Mouse (Mus musculus) liver, embryonic 13.5 days (tissue): Measurements from ENCODE around the gene Usp43. TPM values are rescaled to one million over a fixed set of nuclear protein-coding genes. Genes with fewer than 3 reads are reported as not detected.

Experiments
- ATAC-seq: fragments of 200-750 bp; cut with Nextera tagmentation; 2 replicates; pipeline ENCODE4 v1.8.0; 2017; ENCODE audit warnings: low read depth, mild to moderate bottlenecking, moderate number of reproducible peaks, moderate library complexity
- DNase-seq: peaks from one replicate; pipeline ENCODE4 v3.0.0; 2022
- H3K27ac ChIP-seq: fragments of 300-500 bp; sonication (generic); 2 replicates; pipeline ENCODE4 v1.5.1; 2015; ENCODE audit warnings: moderate library complexity, mild to moderate bottlenecking, inconsistent platforms
- H3K27me3 ChIP-seq: fragments of 300-500 bp; sonication (generic); 2 replicates; pipeline ENCODE4 v1.6.1; 2015; ENCODE audit warnings: mild to moderate bottlenecking, inconsistent platforms
- H3K36me3 ChIP-seq: fragments of 300-500 bp; sonication (generic); 2 replicates; pipeline ENCODE4 v1.6.1; 2015; ENCODE audit warnings: mild to moderate bottlenecking, inconsistent platforms
- H3K4me1 ChIP-seq: fragments of 300-500 bp; sonication (generic); replicated peaks from 2 replicates; pipeline ENCODE4 v1.6.1; 2015; ENCODE audit warnings: inconsistent platforms
- H3K4me2 ChIP-seq: fragments of 300-500 bp; sonication (generic); 2 replicates; pipeline ENCODE4 v1.6.1; 2015; ENCODE audit warnings: inconsistent platforms, mild to moderate bottlenecking, moderate library complexity
- H3K4me3 ChIP-seq: fragments of 300-500 bp; sonication (generic); replicated peaks from 2 replicates; pipeline ENCODE4 v1.5.1; 2015; ENCODE audit warnings: mild to moderate bottlenecking, inconsistent platforms
- H3K9ac ChIP-seq: fragments of 300-500 bp; sonication (generic); 2 replicates; pipeline ENCODE4 v1.6.1; 2015; ENCODE audit warnings: mild to moderate bottlenecking, inconsistent platforms
- H3K9me3 ChIP-seq: fragments of 300-500 bp; sonication (generic); replicated peaks from 2 replicates; pipeline ENCODE4 v1.6.1; 2016; ENCODE audit warnings: inconsistent platforms
- WGBS: fragments of 180-500 bp; shearing (Covaris S2); methylation state at CpG from one replicate; pipeline ENCODE4 v1.1.7; 2015; ENCODE audit not compliant: insufficient replicate concordance; 5-methylcytosine and 5-hydroxymethylcytosine counted together
- polyA plus RNA-seq: library from polyadenylated mRNA; unstranded; fragments of >200 nt; fragmentation: Nextera tagmentation; extraction: Ambion mirVana; gene quantifications from 2 replicates; pipeline ENCODE4 v1.2.1, GENCODE M21; 2015

The Usp43 gene
- polyA plus RNA-seq, 1 experiment from 2014 or later = not detected

GRCm38 (mm10) chr11:67839810-67840209 lies 82.1 kb downstream of the Usp43 start:
- no peaks in the 10 kb centered on the region for H3K4me1 ChIP-seq
- H3K27ac ChIP-seq = no peak overlapping the region
- no peaks in the 10 kb centered on the region for H3K27me3 ChIP-seq
- no peak overlapping the region for H3K9ac ChIP-seq
- no peak overlapping the region for H3K4me2 ChIP-seq
- no peak for ATAC-seq
- H3K4me3 ChIP-seq = no peak overlapping the region
- H3K36me3 ChIP-seq = no peaks in the 10 kb centered on the region
- DNase-seq = no peak
- 35% methylated on average over 1 of the region's 1 CpGs for WGBS
- no peaks in the 10 kb centered on the region for H3K9me3 ChIP-seq

GRCm38 (mm10) chr11:67835408-67836078 lies 86.4 kb downstream of the Usp43 start:
- DNase-seq (no peak), ATAC-seq (no peak)
- H3K9me3 ChIP-seq = no peaks in the 10 kb centered on the region
- H3K36me3 ChIP-seq = no peaks in the 10 kb centered on the region
- H3K4me1 ChIP-seq = no peaks in the 10 kb centered on the region
- H3K4me3 ChIP-seq = no peak overlapping the region
- H3K27me3 ChIP-seq = no peaks in the 10 kb centered on the region
- WGBS = 81% methylated on average over 10 of the region's 10 CpGs
- H3K27ac ChIP-seq = no peak overlapping the region
- no peak overlapping the region for H3K4me2 ChIP-seq
- H3K9ac ChIP-seq = no peak overlapping the region

GRCm38 (mm10) chr11:67831820-67832219 lies 90.1 kb downstream of the Usp43 start:
- Histone ChIP-seq H3K4me3 (no peak overlapping the region), H3K27ac (no peak overlapping the region), H3K9me3 (no peaks in the 10 kb centered on the region), H3K4me2 (no peak overlapping the region), H3K9ac (no peak overlapping the region), H3K27me3 (no peaks in the 10 kb centered on the region), H3K4me1 (no peaks in the 10 kb centered on the region), H3K36me3 (no peaks in the 10 kb centered on the region)
- ATAC-seq (no peak), DNase-seq (no peak)
- WGBS = 48% methylated on average over 5 of the region's 5 CpGs

GRCm38 (mm10) chr11:67829530-67829929 lies 92.4 kb downstream of the Usp43 start:
- Histone ChIP-seq H3K4me1 (no peaks in the 10 kb centered on the region), H3K4me3 (no peak overlapping the region), H3K27me3 (no peaks in the 10 kb centered on the region), H3K4me2 (no peak overlapping the region), H3K9ac (no peak overlapping the region), H3K36me3 (no peaks in the 10 kb centered on the region), H3K27ac (no peak overlapping the region), H3K9me3 (no peaks in the 10 kb centered on the region)
- no peak for DNase-seq
- ATAC-seq = no peak
- WGBS = 37% methylated on average over 6 of the region's 6 CpGs

GRCm38 (mm10) chr11:67828360-67829059 lies 93.4 kb downstream of the Usp43 start:
- H3K4me2 ChIP-seq = no peak overlapping the region
- H3K27ac ChIP-seq = no peak overlapping the region
- 43% methylated on average over 12 of the region's 12 CpGs for WGBS
- H3K4me1 ChIP-seq = no peaks in the 10 kb centered on the region
- ATAC-seq (no peak), DNase-seq (no peak)
- no peak overlapping the region for H3K4me3 ChIP-seq
- no peaks in the 10 kb centered on the region for H3K27me3 ChIP-seq
- no peaks in the 10 kb centered on the region for H3K9me3 ChIP-seq
- no peak overlapping the region for H3K9ac ChIP-seq
- no peaks in the 10 kb centered on the region for H3K36me3 ChIP-seq

- no peaks in the 10 kb centered on the region for H3K9me3 ChIP-seq
- H3K4me2 ChIP-seq = no peak overlapping the region
- H3K27me3 ChIP-seq = no peaks in the 10 kb centered on the region
- DNase-seq (no peak), ATAC-seq (no peak)
- H3K27ac ChIP-seq = no peak overlapping the region
- no peaks in the 10 kb centered on the region for H3K4me1 ChIP-seq
- no peak overlapping the region for H3K9ac ChIP-seq
- WGBS = 67% methylated on average over 6 of the region's 6 CpGs
- H3K4me3 ChIP-seq = no peak overlapping the region
- H3K36me3 ChIP-seq = no peaks in the 10 kb centered on the region
Observed at GRCm38 (mm10) chr11:67821560-67821959, 100.4 kb downstream of the Usp43 start.

GRCm38 (mm10) chr11:67820221-67820620 lies 101.7 kb downstream of the Usp43 start:
- H3K4me3 ChIP-seq = no peak overlapping the region
- no peak overlapping the region for H3K4me2 ChIP-seq
- H3K27me3 ChIP-seq = no peaks in the 10 kb centered on the region
- no peaks in the 10 kb centered on the region for H3K36me3 ChIP-seq
- no peaks in the 10 kb centered on the region for H3K4me1 ChIP-seq
- ATAC-seq (no peak), DNase-seq (no peak)
- 21% methylated on average over 4 of the region's 4 CpGs for WGBS
- no peak overlapping the region for H3K9ac ChIP-seq
- no peaks in the 10 kb centered on the region for H3K9me3 ChIP-seq
- no peak overlapping the region for H3K27ac ChIP-seq

GRCm38 (mm10) chr11:67819604-67820003 lies 102.3 kb downstream of the Usp43 start:
- DNase-seq (no peak), ATAC-seq (no peak)
- Histone ChIP-seq H3K4me3 (no peak overlapping the region), H3K27me3 (no peaks in the 10 kb centered on the region), H3K4me2 (no peak overlapping the region), H3K36me3 (no peaks in the 10 kb centered on the region), H3K9me3 (no peaks in the 10 kb centered on the region), H3K4me1 (no peaks in the 10 kb centered on the region), H3K27ac (no peak overlapping the region), H3K9ac (no peak overlapping the region)
- 11% methylated on average over 5 of the region's 5 CpGs for WGBS

GRCm38 (mm10) chr11:67811535-67811934 lies 110.4 kb downstream of the Usp43 start:
- no peak for ATAC-seq
- DNase-seq = no peak
- no peaks in the 10 kb centered on the region for H3K9me3 ChIP-seq
- no peaks in the 10 kb centered on the region for H3K27me3 ChIP-seq
- H3K4me2 ChIP-seq = no peak overlapping the region
- 58% methylated on average over 6 of the region's 6 CpGs for WGBS
- H3K4me3 ChIP-seq = no peak overlapping the region
- H3K27ac ChIP-seq = no peak overlapping the region
- H3K9ac ChIP-seq = no peak overlapping the region
- H3K36me3 ChIP-seq = no peaks in the 10 kb centered on the region
- no peaks in the 10 kb centered on the region for H3K4me1 ChIP-seq

- Histone ChIP-seq H3K4me2 (no peak overlapping the region), H3K36me3 (no peaks in the 10 kb centered on the region), H3K27me3 (no peaks in the 10 kb centered on the region), H3K27ac (no peak overlapping the region), H3K4me1 (no peaks in the 10 kb centered on the region), H3K9me3 (no peaks in the 10 kb centered on the region), H3K4me3 (no peak overlapping the region), H3K9ac (no peak overlapping the region)
- no peak for ATAC-seq
- WGBS = 54% methylated on average over 5 of the region's 5 CpGs
- DNase-seq = no peak
Observed at GRCm38 (mm10) chr11:67808051-67808450, 113.9 kb downstream of the Usp43 start.

GRCm38 (mm10) chr11:67806832-67807597 lies 114.9 kb downstream of the Usp43 start:
- DNase-seq (no peak), ATAC-seq (no peak)
- H3K9ac ChIP-seq = no peak overlapping the region
- 69% methylated on average over 11 of the region's 11 CpGs for WGBS
- H3K9me3 ChIP-seq = no peaks in the 10 kb centered on the region
- H3K27ac ChIP-seq = no peak overlapping the region
- no peak overlapping the region for H3K4me3 ChIP-seq
- H3K36me3 ChIP-seq = no peaks in the 10 kb centered on the region
- no peaks in the 10 kb centered on the region for H3K27me3 ChIP-seq
- no peaks in the 10 kb centered on the region for H3K4me1 ChIP-seq
- no peak overlapping the region for H3K4me2 ChIP-seq
